Mouse (Mus musculus): ENCODE measurements around the gene Plekha6. TPM values are rescaled to one million over a fixed set of nuclear protein-coding genes. Genes with fewer than 3 reads are reported as not detected.
A peak's percentile ranks its signal among the peaks of the same experiment; 100 is the strongest.

Plekha6 gene
- total and polyA plus RNA-seq, 3 experiments: 11.8 to 28.5 TPM; not detected in 1

- Histone ChIP-seq H3K9ac (ENCODE audit: control insufficient read depth, low read depth, low read length, poor library complexity, severe bottlenecking) (no peak overlapping the region), H3K27me3 (ENCODE audit: control insufficient read depth in 1 of 2, insufficient read depth in 2 of 2, low read length in 2 of 2) (no peaks in the 10 kb centered on the region), H3K79me2 (ENCODE audit: control insufficient read depth, insufficient read depth, low read length, poor library complexity) (no peaks in the 10 kb centered on the region), H3K36me3 (ENCODE audit: control insufficient read depth in 1 of 2, insufficient read depth in 2 of 2, low read length in 2 of 2) (no peaks in the 10 kb centered on the region), H3K9me3 (replicated peaks; ENCODE audit: insufficient read depth, low read length) (no peaks in the 10 kb centered on the region), H3K4me1 (ENCODE audit: control insufficient read depth in 1 of 2, insufficient read depth in 2 of 2, low read length in 2 of 2) (peaks cover 0 to 4% of the 10 kb centered on the region in 2 experiments; a peak in 1 of 4 replicates), H3K4me3 (ENCODE audit: control insufficient read depth in 1 of 2, insufficient read depth in 1 of 2, low read depth in 2 of 2, low read length in 2 of 2) (no peak overlapping the region), H3K27ac (ENCODE audit: control insufficient read depth, low read depth, low read length) (no peak overlapping the region)
- no peak for DNase-seq (ENCODE audit: low read depth, low spot score)
- TF ChIP-seq NRF1 (IDR thresholded peaks at IDR 0.05; ENCODE audit: insufficient read depth, low read depth, low read length, poor library complexity, severe bottlenecking): no peak
- TF ChIP-seq MYC (IDR thresholded peaks at IDR 0.05; ENCODE audit: low read depth, low read length): no peak
- no peak for TF ChIP-seq JUND (IDR thresholded peaks at IDR 0.05; ENCODE audit: low read depth, low read length)
- no peak for TF ChIP-seq UBTF (IDR thresholded peaks at IDR 0.05; ENCODE audit: borderline replicate concordance, insufficient read depth, low read depth, low read length)
- no peak for TF ChIP-seq RCOR1 (IDR thresholded peaks at IDR 0.05; ENCODE audit: low read depth, low read length)
- TF ChIP-seq GABPA (IDR thresholded peaks at IDR 0.05; ENCODE audit: low read depth, low read length): no peak
- TF ChIP-seq MEF2A (IDR thresholded peaks at IDR 0.05; ENCODE audit: extremely low read depth, insufficient replicate concordance, low read depth, low read length, poor library complexity, severe bottlenecking): no peak
- TF ChIP-seq RAD21 (IDR thresholded peaks at IDR 0.05; ENCODE audit: low read depth, low read length): no peak
- no peak for TF ChIP-seq BHLHE40 (IDR thresholded peaks at IDR 0.05; ENCODE audit: borderline replicate concordance, low read depth, low read length)
- no peak for TF ChIP-seq CHD2 (IDR thresholded peaks at IDR 0.05; ENCODE audit: low read length)
- TF ChIP-seq CTCF (IDR thresholded peaks at IDR 0.05 in 2 of 3, conservative IDR thresholded peaks at IDR 0.05 in 1 of 3; ENCODE audit: control insufficient read depth in 1 of 3, insufficient read depth in 1 of 3, low read depth in 2 of 3, low read length in 3 of 3, poor library complexity in 1 of 3, severe bottlenecking in 1 of 3): no peak
Observed at GRCm38 (mm10) chr1:133225963-133226660, 62.1 kb downstream of the Plekha6 start.

- Histone ChIP-seq H3K27me3 (ENCODE audit: control insufficient read depth in 1 of 2, insufficient read depth in 2 of 2, low read length in 2 of 2) (no peaks in the 10 kb centered on the region), H3K4me3 (ENCODE audit: control insufficient read depth in 1 of 2, insufficient read depth in 1 of 2, low read depth in 2 of 2, low read length in 2 of 2) (no peak overlapping the region), H3K27ac (ENCODE audit: control insufficient read depth, low read depth, low read length) (no peak overlapping the region), H3K9me3 (replicated peaks; ENCODE audit: insufficient read depth, low read length) (no peaks in the 10 kb centered on the region), H3K4me1 (ENCODE audit: control insufficient read depth in 1 of 2, insufficient read depth in 2 of 2, low read length in 2 of 2) (peaks cover 0 to 4% of the 10 kb centered on the region in 2 experiments; a peak in 1 of 4 replicates), H3K9ac (ENCODE audit: control insufficient read depth, low read depth, low read length, poor library complexity, severe bottlenecking) (no peak overlapping the region), H3K79me2 (ENCODE audit: control insufficient read depth, insufficient read depth, low read length, poor library complexity) (no peaks in the 10 kb centered on the region), H3K36me3 (ENCODE audit: control insufficient read depth in 1 of 2, insufficient read depth in 2 of 2, low read length in 2 of 2) (no peaks in the 10 kb centered on the region)
- TF ChIP-seq TCF12 (IDR thresholded peaks at IDR 0.05; ENCODE audit: low read depth, low read length) (no peak), JUND (IDR thresholded peaks at IDR 0.05; ENCODE audit: low read depth, low read length) (no peak), CHD2 (IDR thresholded peaks at IDR 0.05; ENCODE audit: low read length) (no peak)
- no peak for DNase-seq (ENCODE audit: low read depth, low spot score)
Observed at GRCm38 (mm10) chr1:133226928-133227327, 62.9 kb downstream of the Plekha6 start.

GRCm38 (mm10) chr1:133227378-133227777, 63.4 kb downstream of the Plekha6 start:
- peak; percentile 37 for DNase-seq (ENCODE audit: low read depth, low spot score)
- Histone ChIP-seq H3K79me2 (ENCODE audit: control insufficient read depth, insufficient read depth, low read length, poor library complexity) (no peaks in the 10 kb centered on the region), H3K9ac (ENCODE audit: control insufficient read depth, low read depth, low read length, poor library complexity, severe bottlenecking) (no peak overlapping the region), H3K36me3 (ENCODE audit: control insufficient read depth in 1 of 2, insufficient read depth in 2 of 2, low read length in 2 of 2) (no peaks in the 10 kb centered on the region), H3K4me1 (ENCODE audit: control insufficient read depth in 1 of 2, insufficient read depth in 2 of 2, low read length in 2 of 2) (peaks cover 0 to 4% of the 10 kb centered on the region in 2 experiments; a peak in 1 of 4 replicates), H3K9me3 (replicated peaks; ENCODE audit: insufficient read depth, low read length) (no peaks in the 10 kb centered on the region), H3K4me3 (ENCODE audit: control insufficient read depth in 1 of 2, insufficient read depth in 1 of 2, low read depth in 2 of 2, low read length in 2 of 2) (no peak overlapping the region), H3K27ac (ENCODE audit: control insufficient read depth, low read depth, low read length) (no peak overlapping the region), H3K27me3 (ENCODE audit: control insufficient read depth in 1 of 2, insufficient read depth in 2 of 2, low read length in 2 of 2) (no peaks in the 10 kb centered on the region)
- TF ChIP-seq USF1 (IDR thresholded peaks at IDR 0.05; ENCODE audit: low read depth, low read length) (no peak), ETS1 (IDR thresholded peaks at IDR 0.05; ENCODE audit: low read depth, low read length) (no peak), EP300 (IDR thresholded peaks at IDR 0.05; ENCODE audit: low read depth in 1 of 2, low read length in 2 of 2) (0 out of 4 replicates have a peak, but pooled peaks of 1 of the 2 experiments have one; percentile 19), RCOR1 (IDR thresholded peaks at IDR 0.05; ENCODE audit: low read depth, low read length) (peak; percentile 93), GATA1 (IDR thresholded peaks at IDR 0.05; ENCODE audit: low read depth, low read length) (0 out of 2 replicates have a peak, but pooled peaks have one; percentile 12), POLR2AphosphoS5 (IDR thresholded peaks at IDR 0.05; ENCODE audit: borderline replicate concordance, low read depth, low read length) (no peak)

Measured in MEL (cell line).